Mouse (Mus musculus): ENCODE measurements at regions not wholly inside any gene's neighbourhood (a gene's known extent, or its start where the extent isn't known, plus 50 kb on each side); places are given as distances from the start of the nearest gene placed in this dataset.
A peak's percentile ranks its signal among the peaks of the same experiment; 100 is the strongest.

GRCm38 (mm10) chr12:43696261-43696660 is 513.9 kb downstream of the Dnajb9 start:
- DNase-seq (ENCODE audit: low read depth, low spot score) = peak; percentile 25

- no peak for DNase-seq (ENCODE audit: low read depth, low spot score)
Observed at GRCm38 (mm10) chr12:43648062-43648461, 562.1 kb downstream of the Dnajb9 start.

DNA sequence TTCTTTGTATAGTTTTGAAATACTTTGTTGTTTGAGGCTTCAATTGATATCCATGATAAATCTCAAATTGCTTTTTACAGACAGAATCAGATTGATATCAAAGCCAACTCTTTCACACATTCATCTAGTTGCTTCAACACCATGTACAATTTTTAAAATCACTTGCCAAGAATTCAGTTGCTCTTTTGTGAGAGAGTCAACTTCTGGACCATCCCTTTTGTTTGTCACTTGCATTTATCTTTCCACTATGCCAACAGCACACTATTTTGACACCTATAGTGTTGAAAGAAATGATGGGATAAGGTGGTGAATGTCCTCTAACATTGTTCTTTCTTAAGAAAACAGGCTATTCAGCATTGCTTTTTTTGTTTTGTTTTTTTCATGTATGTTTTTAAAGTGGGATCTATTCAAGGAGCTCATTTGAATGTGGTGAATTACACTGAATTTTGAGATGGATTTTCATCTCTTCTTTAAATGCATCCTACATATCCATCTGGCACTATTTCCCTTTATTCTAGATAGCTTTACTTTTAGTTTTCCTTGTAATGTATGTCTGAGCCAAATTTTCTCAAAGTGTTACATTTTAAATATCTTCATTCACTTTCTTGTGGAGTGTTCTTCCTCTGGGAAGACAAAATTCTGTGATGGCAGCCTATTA is 568.8 kb downstream of the Dnajb9 start:
- no peak for DNase-seq (ENCODE audit: low read depth, low spot score)

Measured in ES-CJ7 (cell line).